Mouse (Mus musculus) forebrain, embryonic 11.5 days (tissue): ENCODE data around the gene Susd1. TPM values are rescaled to one million over a fixed set of nuclear protein-coding genes. Genes with fewer than 3 reads are reported as not detected.

Source experiments
- ATAC-seq: fragments of 200-750 bp; cut with Nextera tagmentation; replicated peaks from 2 replicates; pipeline ENCODE4 v1.8.0; 2017; ENCODE audit warnings: moderate TSS enrichment; ENCODE audit not compliant: low FRiP score
- DNase-seq: peaks from one replicate; pipeline ENCODE4 v3.0.0-alpha.2; 2017; ENCODE audit warnings: low spot score
- H3K27ac ChIP-seq: fragments of 300-500 bp; sonication (generic); 2 replicates; pipeline ENCODE4 v1.5.1; 2014; ENCODE audit warnings: low read depth, low read length
- H3K27me3 ChIP-seq: fragments of 300-500 bp; sonication (generic); 2 replicates; pipeline ENCODE4 v1.6.1; 2014; ENCODE audit warnings: mild to moderate bottlenecking, low read length, mixed read lengths; ENCODE audit not compliant: control insufficient read depth, insufficient read depth
- H3K36me3 ChIP-seq: fragments of 300-500 bp; sonication (generic); 2 replicates; pipeline ENCODE4 v1.6.1; 2014; ENCODE audit warnings: mild to moderate bottlenecking, low read length, moderate library complexity, mixed read lengths; ENCODE audit not compliant: control insufficient read depth, insufficient read depth
- H3K4me1 ChIP-seq: fragments of 300-500 bp; sonication (generic); replicated peaks from 2 replicates; pipeline ENCODE4 v1.6.1; 2014; ENCODE audit warnings: low read length, mixed read lengths; ENCODE audit not compliant: control insufficient read depth, insufficient read depth
- H3K4me2 ChIP-seq: fragments of 300-500 bp; sonication (generic); 2 replicates; pipeline ENCODE4 v1.6.1; 2014; ENCODE audit warnings: low read depth, mild to moderate bottlenecking, low read length, moderate library complexity, mixed read lengths; ENCODE audit not compliant: severe bottlenecking
- H3K4me3 ChIP-seq: fragments of 300-500 bp; sonication (generic); 2 replicates; pipeline ENCODE4 v1.5.1; 2014; ENCODE audit warnings: low read depth, low read length
- H3K9ac ChIP-seq: fragments of 300-500 bp; sonication (generic); 2 replicates; pipeline ENCODE4 v1.6.1; 2014; ENCODE audit warnings: low read length
- H3K9me3 ChIP-seq: fragments of 300-500 bp; sonication (generic); 2 replicates; pipeline ENCODE4 v1.6.1; 2016; ENCODE audit warnings: low read length, mixed read lengths; ENCODE audit not compliant: control insufficient read depth
- WGBS: fragments of 180-500 bp; shearing (Covaris S2); extraction: QIAGEN DNeasy Blood & Tissue Kit; methylation state at CpG from one replicate; pipeline ENCODE4 v1.1.7; 2014; 5-methylcytosine and 5-hydroxymethylcytosine counted together
- polyA plus RNA-seq: library from polyadenylated mRNA; unstranded; fragments of >200 nt; fragmentation: Nextera tagmentation; extraction: Ambion mirVana; gene quantifications from 2 replicates; pipeline ENCODE4 v1.2.1, GENCODE M21; 2014

Susd1 gene
- polyA plus RNA-seq, 1 experiment from 2014 or later: 1.3 TPM

DNA sequence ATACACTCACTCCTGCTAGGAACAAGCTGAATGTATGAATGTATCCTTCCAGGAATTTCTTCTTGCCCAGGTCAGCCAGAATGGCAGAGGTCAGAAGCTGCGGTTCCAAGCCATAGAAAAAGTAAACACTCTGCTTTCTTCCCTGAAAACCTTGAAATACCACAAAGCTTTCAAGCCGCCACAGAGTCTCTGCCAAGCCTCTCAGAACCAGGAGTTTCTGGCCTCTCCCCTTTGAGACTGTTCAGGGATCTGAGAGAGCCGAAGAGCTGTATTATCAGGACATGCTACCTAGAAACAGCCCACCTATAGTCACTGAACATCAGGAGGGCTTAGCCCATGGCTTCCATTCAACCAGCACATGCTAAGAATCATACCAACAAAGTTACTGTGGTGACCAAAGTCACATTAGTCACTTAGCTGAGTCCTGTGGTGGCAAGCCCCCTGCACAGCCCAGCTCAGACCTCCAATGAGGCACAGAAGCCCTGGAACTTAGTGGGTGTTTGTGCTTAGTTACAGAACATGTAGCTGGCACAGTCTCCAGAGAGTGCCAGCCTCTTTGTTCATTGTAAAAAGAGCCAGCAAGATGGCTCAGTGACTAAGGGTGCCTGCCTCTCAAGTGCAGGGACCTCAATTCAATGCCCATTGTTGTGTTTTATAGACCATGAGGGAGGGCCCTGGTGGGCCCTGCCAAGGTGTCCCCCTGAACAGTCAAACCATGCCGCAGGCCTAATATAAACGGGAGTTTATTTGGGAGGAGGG is 16.2 kb downstream of the Susd1 start:
- WGBS: 51% methylated on average over 5 of the region's 5 CpGs
- no peak overlapping the region for H3K4me3 ChIP-seq
- H3K4me1 ChIP-seq: no peaks in the 10 kb centered on the region
- H3K9ac ChIP-seq: no peak overlapping the region
- H3K4me2 ChIP-seq: no peak overlapping the region
- no peak for DNase-seq
- no peak for ATAC-seq
- H3K27me3 ChIP-seq: no peaks in the 10 kb centered on the region
- no peaks in the 10 kb centered on the region for H3K36me3 ChIP-seq
- H3K27ac ChIP-seq: no peak overlapping the region
- no peaks in the 10 kb centered on the region for H3K9me3 ChIP-seq

DNA sequence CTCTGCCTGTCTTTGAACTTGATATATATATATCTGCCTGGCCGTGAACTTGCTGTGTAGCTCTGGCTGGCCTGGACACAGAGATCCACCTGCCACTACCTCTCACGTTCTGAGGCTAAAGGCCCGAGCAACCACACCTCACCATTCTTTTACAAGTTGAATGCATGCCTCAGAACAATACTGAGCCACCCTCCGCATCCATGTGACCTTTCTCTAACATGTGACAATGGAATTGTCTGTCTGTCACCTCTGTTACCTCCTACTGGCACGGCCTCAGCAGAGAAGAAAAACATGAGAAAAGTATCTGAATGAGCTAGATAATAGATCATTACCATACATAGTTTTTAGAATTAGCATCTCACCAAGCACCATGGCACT is 17.1 kb downstream of the Susd1 start:
- no peak overlapping the region for H3K27ac ChIP-seq
- H3K27me3 ChIP-seq: no peaks in the 10 kb centered on the region
- no peaks in the 10 kb centered on the region for H3K9me3 ChIP-seq
- DNase-seq (no peak), ATAC-seq (no peak)
- no peaks in the 10 kb centered on the region for H3K4me1 ChIP-seq
- no peaks in the 10 kb centered on the region for H3K36me3 ChIP-seq
- no peak overlapping the region for H3K4me2 ChIP-seq
- no peak overlapping the region for H3K4me3 ChIP-seq
- H3K9ac ChIP-seq: no peak overlapping the region
- 64% methylated on average over 5 of the region's 5 CpGs for WGBS

DNA sequence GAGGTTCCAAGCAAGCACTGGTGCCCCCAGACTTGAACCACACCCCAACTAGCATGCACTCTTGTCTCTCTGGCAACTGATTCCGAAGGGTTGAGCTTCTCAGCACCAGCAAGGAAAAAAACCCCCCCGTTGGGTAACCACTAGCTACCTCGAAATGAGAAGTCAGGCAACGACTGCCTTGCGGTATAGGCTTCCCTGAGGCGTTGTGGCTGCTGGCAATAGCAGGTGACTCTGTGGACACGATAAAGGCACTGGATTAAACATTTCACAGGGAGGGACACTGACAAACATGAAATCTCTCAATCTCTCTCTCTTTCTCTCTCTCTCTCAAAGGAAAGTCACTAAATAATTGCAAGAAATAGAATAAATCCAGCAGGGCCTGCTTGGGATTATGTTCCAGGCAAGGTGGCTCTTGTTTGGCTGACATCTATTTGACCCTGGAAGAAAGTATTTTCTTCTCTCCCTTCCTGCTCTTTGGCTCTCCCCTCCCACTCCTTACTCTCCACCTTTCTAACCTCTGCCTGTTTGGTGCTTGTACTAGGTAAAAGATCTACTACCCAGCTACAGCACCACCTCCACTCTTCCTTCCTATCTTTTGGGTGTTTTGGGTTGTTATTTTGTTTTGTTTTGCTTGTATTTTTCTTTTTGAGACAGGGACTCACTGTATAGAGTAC is 17.6 kb downstream of the Susd1 start:
- Histone ChIP-seq H3K4me2 (no peak overlapping the region), H3K4me3 (no peak overlapping the region), H3K9me3 (no peaks in the 10 kb centered on the region), H3K4me1 (no peaks in the 10 kb centered on the region), H3K27ac (no peak overlapping the region), H3K36me3 (no peaks in the 10 kb centered on the region), H3K9ac (no peak overlapping the region), H3K27me3 (no peaks in the 10 kb centered on the region)
- ATAC-seq (no peak), DNase-seq (no peak)
- 91% methylated on average over 7 of the region's 7 CpGs for WGBS

DNA sequence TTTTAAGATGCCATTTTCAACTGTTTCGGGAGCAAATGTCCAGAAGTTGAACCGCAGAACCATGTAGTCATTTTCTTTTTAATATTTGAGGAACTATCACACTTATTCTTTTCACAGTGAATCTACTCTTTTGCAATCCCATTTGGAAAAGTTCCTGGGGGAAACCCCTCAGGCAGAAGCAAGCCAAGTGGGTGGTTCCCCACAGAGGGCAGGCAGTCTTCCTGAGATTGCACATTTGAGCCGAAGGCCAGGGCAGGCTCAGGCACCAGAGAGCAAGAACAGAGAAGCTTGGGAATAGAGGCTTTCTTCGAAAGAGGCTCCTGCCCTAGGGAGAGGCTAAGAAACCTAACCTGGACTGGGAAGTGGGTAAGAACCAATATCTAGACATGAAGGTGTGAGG is 19.2 kb downstream of the Susd1 start:
- ATAC-seq (no peak), DNase-seq (no peak)
- H3K4me1 ChIP-seq: no peaks in the 10 kb centered on the region
- H3K4me3 ChIP-seq: no peak overlapping the region
- no peaks in the 10 kb centered on the region for H3K36me3 ChIP-seq
- no peak overlapping the region for H3K4me2 ChIP-seq
- H3K27me3 ChIP-seq: no peaks in the 10 kb centered on the region
- no peaks in the 10 kb centered on the region for H3K9me3 ChIP-seq
- H3K27ac ChIP-seq: no peak overlapping the region
- 91% methylated on average over 4 of the region's 4 CpGs for WGBS
- no peak overlapping the region for H3K9ac ChIP-seq

DNA sequence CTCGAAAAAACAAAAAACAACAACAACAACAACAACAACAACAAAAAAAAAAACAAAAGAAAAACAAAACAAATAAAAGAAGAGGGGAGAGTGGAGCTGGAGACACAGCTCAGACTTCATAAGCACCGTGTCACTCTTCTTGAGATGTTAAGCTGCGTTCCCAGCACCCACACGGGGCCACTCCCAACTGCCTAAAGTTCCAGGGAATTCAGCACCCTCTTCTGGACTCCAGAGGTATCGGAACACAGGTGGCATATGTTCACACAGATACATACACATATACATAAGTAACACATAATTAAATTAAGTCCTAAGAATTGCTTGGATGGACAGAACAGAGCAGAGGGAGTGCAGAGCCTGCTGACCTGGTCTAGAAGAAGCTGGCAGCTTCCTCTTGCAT is 25.0 kb downstream of the Susd1 start:
- WGBS: 90% methylated on average over 5 of the region's 5 CpGs
- ATAC-seq (no peak), DNase-seq (no peak)
- Histone ChIP-seq H3K27me3 (no peaks in the 10 kb centered on the region), H3K9ac (no peak overlapping the region), H3K9me3 (no peaks in the 10 kb centered on the region), H3K4me2 (no peak overlapping the region), H3K4me3 (no peak overlapping the region), H3K36me3 (no peaks in the 10 kb centered on the region), H3K4me1 (no peaks in the 10 kb centered on the region), H3K27ac (no peak overlapping the region)

DNA sequence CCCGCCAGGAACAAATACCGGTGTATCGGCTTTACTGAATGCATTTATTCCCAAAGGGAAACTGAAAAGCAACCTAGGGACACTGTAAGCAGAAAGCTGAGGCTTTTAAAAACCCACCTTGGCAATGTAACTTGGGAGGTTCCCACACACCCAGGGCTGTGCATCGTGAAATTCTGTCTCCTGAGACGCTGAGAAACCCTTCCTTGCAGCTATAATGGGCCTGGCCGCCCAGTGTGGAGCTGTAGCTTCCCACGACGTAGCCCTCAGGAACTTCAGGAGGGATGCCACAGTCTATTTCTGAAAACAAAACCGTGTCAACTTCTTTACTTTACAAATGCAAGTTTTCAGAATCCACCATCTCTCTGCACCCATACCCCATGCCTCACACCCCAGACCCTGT is 27.3 kb downstream of the Susd1 start:
- H3K9me3 ChIP-seq: no peaks in the 10 kb centered on the region
- H3K9ac ChIP-seq: no peak overlapping the region
- no peaks in the 10 kb centered on the region for H3K4me1 ChIP-seq
- no peak overlapping the region for H3K27ac ChIP-seq
- ATAC-seq: no peak
- DNase-seq: no peak
- 86% methylated on average over 9 of the region's 9 CpGs for WGBS
- H3K4me2 ChIP-seq: no peak overlapping the region
- no peak overlapping the region for H3K4me3 ChIP-seq
- H3K27me3 ChIP-seq: no peaks in the 10 kb centered on the region
- no peaks in the 10 kb centered on the region for H3K36me3 ChIP-seq

DNA sequence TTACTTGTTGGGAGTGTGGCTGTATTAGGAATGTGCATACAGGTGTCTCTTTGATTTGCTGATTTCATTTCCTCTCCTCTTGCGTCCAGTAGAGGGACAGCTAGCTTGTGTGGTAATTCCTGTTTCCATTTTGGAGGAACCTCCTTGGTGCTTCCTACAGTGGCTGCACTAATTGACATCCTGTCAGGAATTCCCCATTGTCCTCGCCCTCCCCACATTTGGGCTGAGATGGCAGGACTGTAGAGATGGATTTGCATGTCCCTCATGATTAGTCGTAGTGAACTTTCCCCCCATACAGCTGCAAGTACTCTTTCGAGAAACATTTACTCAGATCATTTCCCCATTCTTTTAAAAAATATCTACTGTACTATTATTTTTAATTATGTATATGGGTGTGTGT is 30.7 kb downstream of the Susd1 start:
- 85% methylated on average over 4 of the region's 4 CpGs for WGBS
- H3K27ac ChIP-seq: no peak overlapping the region
- H3K9me3 ChIP-seq: no peaks in the 10 kb centered on the region
- no peaks in the 10 kb centered on the region for H3K36me3 ChIP-seq
- ATAC-seq (no peak), DNase-seq (no peak)
- no peak overlapping the region for H3K4me2 ChIP-seq
- H3K4me3 ChIP-seq: no peak overlapping the region
- no peaks in the 10 kb centered on the region for H3K27me3 ChIP-seq
- no peaks in the 10 kb centered on the region for H3K4me1 ChIP-seq
- no peak overlapping the region for H3K9ac ChIP-seq

DNA sequence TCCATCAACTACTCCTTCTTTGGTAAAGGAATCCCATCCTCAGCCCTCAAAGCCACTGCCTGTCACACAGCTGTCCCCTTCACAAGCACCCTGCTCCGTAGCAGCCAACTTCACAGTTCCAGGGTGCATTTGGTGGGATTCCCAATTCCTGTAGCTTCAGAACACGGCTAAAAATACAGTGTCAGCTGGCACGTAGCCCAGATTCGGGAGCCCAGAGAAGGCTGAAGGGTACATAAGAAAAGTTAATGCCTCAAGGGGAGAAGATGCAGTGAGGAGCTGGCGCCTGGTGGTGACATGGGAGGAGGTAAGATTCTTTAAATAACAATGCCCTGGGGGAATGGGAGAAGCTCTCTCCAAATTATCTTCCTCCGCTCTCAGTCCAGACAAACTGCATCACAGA is 34.1 kb downstream of the Susd1 start:
- Histone ChIP-seq H3K4me3 (no peak overlapping the region), H3K9me3 (no peaks in the 10 kb centered on the region), H3K27me3 (no peaks in the 10 kb centered on the region), H3K27ac (no peak overlapping the region), H3K36me3 (no peaks in the 10 kb centered on the region), H3K9ac (no peak overlapping the region), H3K4me1 (no peaks in the 10 kb centered on the region; the same call in 1 of the 2 replicates), H3K4me2 (no peak overlapping the region)
- 68% methylated on average over 6 of the region's 6 CpGs for WGBS
- DNase-seq: no peak
- no peak for ATAC-seq

DNA sequence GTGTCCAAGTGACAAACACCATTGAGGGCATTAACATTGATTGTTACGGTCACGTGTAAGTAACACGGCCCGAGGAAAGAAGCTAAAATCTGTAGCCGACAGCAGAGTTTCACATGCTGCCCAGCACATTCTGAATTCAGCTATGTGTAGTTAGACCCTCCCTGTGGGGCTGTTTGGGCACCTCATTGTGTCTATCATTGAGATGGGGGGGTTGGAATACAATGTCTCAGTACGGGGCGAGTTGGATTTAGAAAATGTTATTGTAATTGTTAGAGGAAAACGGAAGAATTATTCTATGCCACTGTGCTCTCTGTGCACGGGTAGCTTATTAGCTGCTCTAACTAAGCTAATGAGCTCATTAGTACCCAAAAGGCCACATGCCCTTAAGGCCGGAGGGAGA is 37.5 kb downstream of the Susd1 start:
- Histone ChIP-seq H3K4me1 (no peaks in the 10 kb centered on the region; the same call in 1 of the 2 replicates), H3K36me3 (no peaks in the 10 kb centered on the region), H3K9me3 (no peaks in the 10 kb centered on the region), H3K27me3 (no peaks in the 10 kb centered on the region), H3K27ac (no peak overlapping the region), H3K4me2 (no peak overlapping the region), H3K9ac (no peak overlapping the region), H3K4me3 (no peak overlapping the region)
- ATAC-seq (0 out of 2 replicates have a peak, but pooled peaks have one; percentile 30), DNase-seq (no peak)
- 56% methylated on average over 10 of the region's 10 CpGs for WGBS
